Mouse (Mus musculus): ENCODE data around the gene Ascl5. TPM values are rescaled to one million over a fixed set of nuclear protein-coding genes. Genes with fewer than 3 reads are reported as not detected.
A peak's percentile ranks its signal among the peaks of the same experiment; 100 is the strongest.

Gene Ascl5
- total RNA-seq, 1 experiment, result not detected

DNA sequence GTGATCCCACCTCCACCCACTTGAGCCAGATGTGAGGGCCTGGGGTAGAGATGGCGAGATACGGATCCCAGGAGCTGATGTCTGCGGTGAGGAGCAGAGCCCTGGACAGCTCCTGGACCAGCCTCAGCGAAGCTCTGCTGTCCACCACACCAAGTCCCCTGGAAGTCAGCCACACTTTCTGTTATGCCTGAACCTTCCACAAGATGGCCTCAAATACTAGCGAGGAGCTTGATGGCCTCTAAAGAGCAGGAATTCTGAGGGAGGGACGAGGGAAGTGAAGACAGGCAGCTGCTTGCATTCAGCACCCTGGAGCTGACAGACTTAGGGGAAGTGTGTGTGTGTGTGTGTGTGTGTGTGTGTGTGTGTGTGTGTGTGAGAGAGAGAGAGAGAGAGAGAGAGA lies 861 bp downstream of the Ascl5 start:
- Histone ChIP-seq H3K27ac (ENCODE audit: insufficient read depth, low read depth, low read length, poor library complexity, severe bottlenecking) (no peak overlapping the region), H3K9me3 (ENCODE audit: control insufficient read depth, insufficient read depth, low read depth, low read length) (no peaks in the 10 kb centered on the region), H3K9ac (ENCODE audit: insufficient read depth, low read depth, low read length, poor library complexity, severe bottlenecking) (no peak overlapping the region), H3K36me3 (ENCODE audit: control insufficient read depth, insufficient read depth, low read length, poor library complexity, severe bottlenecking) (no peaks in the 10 kb centered on the region), H3K4me1 (ENCODE audit: control insufficient read depth in 2 of 2, insufficient read depth in 2 of 2, low read length in 2 of 2, poor library complexity in 1 of 2) (no peaks in the 10 kb centered on the region), H3K4me3 (ENCODE audit: insufficient read depth in 1 of 2, low read depth in 1 of 2, low read length in 2 of 2, poor library complexity in 1 of 2, severe bottlenecking in 1 of 2) (peak overlapping the region; percentile 52 to 56; a peak in 3 of 4 replicates)
- 0 out of 2 replicates have a peak, but pooled peaks have one; percentile 25 for TF ChIP-seq ZC3H11A (IDR thresholded peaks at IDR 0.05; ENCODE audit: borderline replicate concordance, low read depth, low read length)
- TF ChIP-seq MAFK (IDR thresholded peaks at IDR 0.05; ENCODE audit: insufficient read depth, low read depth, low read length), result no peak
- in situ Hi-C loops (cut with MboI; ENCODE audit: low sequenced_read_pairs in 2 of 2, unreplicated experiment in 2 of 2), result no loop called here
- DNase-seq (ENCODE audit: low read depth, low spot score), result peak; percentile 77

DNA sequence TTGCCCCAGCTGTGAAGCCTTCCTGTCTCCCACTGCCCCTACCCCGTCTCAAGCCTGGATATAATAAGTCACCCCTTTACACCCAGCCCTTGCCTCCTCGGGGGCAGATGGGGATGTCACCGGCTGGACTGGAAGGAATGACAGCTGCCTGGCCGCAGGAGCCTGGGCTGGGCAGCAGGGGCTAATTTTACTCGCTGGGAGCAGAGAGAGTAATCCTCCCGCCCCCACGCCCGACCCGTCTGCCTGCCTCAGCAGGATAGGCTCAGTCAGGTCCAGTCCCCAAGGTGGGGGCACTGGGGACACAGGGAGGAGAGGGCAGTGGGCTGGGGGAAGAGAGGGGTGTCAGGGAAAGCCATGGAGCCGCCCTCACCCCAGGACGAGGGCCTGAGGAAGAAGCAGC lies 1.9 kb downstream of the Ascl5 start, which contains the start of gene Cacna1s:
Cacna1s (plus strand) TSS at position 204 of the 400 bp plus-strand sequence.
- Histone ChIP-seq H3K9me3 (ENCODE audit: control insufficient read depth, insufficient read depth, low read depth, low read length) (no peaks in the 10 kb centered on the region), H3K27ac (ENCODE audit: insufficient read depth, low read depth, low read length, poor library complexity, severe bottlenecking) (no peak within 1 kb of the TSS), H3K4me3 (ENCODE audit: insufficient read depth in 1 of 2, low read depth in 1 of 2, low read length in 2 of 2, poor library complexity in 1 of 2, severe bottlenecking in 1 of 2) (no peak within 1 kb of the TSS), H3K9ac (ENCODE audit: insufficient read depth, low read depth, low read length, poor library complexity, severe bottlenecking) (no peak within 1 kb of the TSS), H3K4me1 (ENCODE audit: control insufficient read depth in 2 of 2, insufficient read depth in 2 of 2, low read length in 2 of 2, poor library complexity in 1 of 2) (no peaks in the 10 kb centered on the region), H3K36me3 (ENCODE audit: control insufficient read depth, insufficient read depth, low read length, poor library complexity, severe bottlenecking) (no peaks in the 10 kb centered on the region)
- in situ Hi-C loops (cut with MboI; ENCODE audit: low sequenced_read_pairs in 2 of 2, unreplicated experiment in 2 of 2), result no loop called here
- DNase-seq (ENCODE audit: low read depth, low spot score), result no peak
- TF ChIP-seq ZNF384 (IDR thresholded peaks at IDR 0.05; ENCODE audit: low read depth, low read length) (no peak), MAFK (IDR thresholded peaks at IDR 0.05; ENCODE audit: insufficient read depth, low read depth, low read length) (no peak), CHD2 (IDR thresholded peaks at IDR 0.05; ENCODE audit: low read depth, low read length) (no peak), HCFC1 (IDR thresholded peaks at IDR 0.05; ENCODE audit: borderline replicate concordance, insufficient read depth, low read length) (no peak), ZC3H11A (IDR thresholded peaks at IDR 0.05; ENCODE audit: borderline replicate concordance, low read depth, low read length) (no peak)

DNA sequence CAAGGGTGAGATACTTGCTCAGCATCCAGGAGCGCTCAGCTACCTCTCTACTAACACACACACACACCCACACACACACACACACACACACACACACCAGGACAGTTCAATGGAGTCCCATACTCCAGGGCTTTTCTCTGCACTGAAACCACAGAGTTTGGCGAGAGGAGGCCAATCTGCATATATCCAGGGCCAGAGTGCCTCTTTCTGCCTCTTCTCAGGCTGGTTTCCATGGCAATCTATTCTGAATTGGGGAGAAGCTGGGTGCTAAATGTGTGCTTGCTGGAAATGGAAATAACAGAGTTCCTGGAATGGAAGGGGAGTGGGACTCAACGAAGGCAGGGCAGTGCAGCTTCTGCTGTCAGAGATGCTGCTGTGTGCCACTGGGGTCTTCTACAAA lies 5.2 kb downstream of the Ascl5 start:
- H3K27ac ChIP-seq (ENCODE audit: insufficient read depth, low read depth, low read length, poor library complexity, severe bottlenecking), result no peak overlapping the region
- TF ChIP-seq ZC3H11A (IDR thresholded peaks at IDR 0.05; ENCODE audit: borderline replicate concordance, low read depth, low read length) (no peak), CHD2 (IDR thresholded peaks at IDR 0.05; ENCODE audit: low read depth, low read length) (no peak), ZNF384 (IDR thresholded peaks at IDR 0.05; ENCODE audit: low read depth, low read length) (no peak), MAFK (IDR thresholded peaks at IDR 0.05; ENCODE audit: insufficient read depth, low read depth, low read length) (no peak), HCFC1 (IDR thresholded peaks at IDR 0.05; ENCODE audit: borderline replicate concordance, insufficient read depth, low read length) (no peak)
- in situ Hi-C loops (cut with MboI; ENCODE audit: low sequenced_read_pairs in 2 of 2, unreplicated experiment in 2 of 2), result no loop called here

DNA sequence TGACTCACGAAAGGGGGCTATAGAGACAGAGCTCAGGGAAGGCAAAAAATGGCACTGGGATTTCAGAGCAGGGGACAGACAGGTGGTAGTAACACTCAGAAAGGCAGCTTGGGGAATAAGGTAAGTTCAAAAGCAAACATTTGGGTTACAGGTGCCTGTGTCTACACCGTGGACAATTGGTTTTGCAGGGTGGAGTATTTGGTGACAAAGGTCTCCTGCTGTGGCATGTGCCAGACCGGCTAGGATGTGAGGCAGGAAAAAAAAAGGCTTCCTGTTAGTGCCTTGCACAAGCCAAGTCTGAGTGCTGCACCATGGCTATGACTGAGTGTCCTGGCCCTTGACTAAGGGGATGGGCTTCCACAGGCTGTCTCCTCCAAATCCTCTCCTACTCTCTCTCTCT lies 8.0 kb downstream of the Ascl5 start:
- in situ Hi-C loops (cut with MboI; ENCODE audit: low sequenced_read_pairs in 2 of 2, unreplicated experiment in 2 of 2), result no loop called here
- Histone ChIP-seq H3K9ac (ENCODE audit: insufficient read depth, low read depth, low read length, poor library complexity, severe bottlenecking) (no peak overlapping the region), H3K36me3 (ENCODE audit: control insufficient read depth, insufficient read depth, low read length, poor library complexity, severe bottlenecking) (no peaks in the 10 kb centered on the region), H3K4me3 (ENCODE audit: insufficient read depth in 1 of 2, low read depth in 1 of 2, low read length in 2 of 2, poor library complexity in 1 of 2, severe bottlenecking in 1 of 2) (no peak overlapping the region), H3K4me1 (ENCODE audit: control insufficient read depth in 2 of 2, insufficient read depth in 2 of 2, low read length in 2 of 2, poor library complexity in 1 of 2) (no peaks in the 10 kb centered on the region), H3K27ac (ENCODE audit: insufficient read depth, low read depth, low read length, poor library complexity, severe bottlenecking) (no peak overlapping the region), H3K9me3 (ENCODE audit: control insufficient read depth, insufficient read depth, low read depth, low read length) (no peaks in the 10 kb centered on the region)
- no peak for DNase-seq (ENCODE audit: low read depth, low spot score)
- TF ChIP-seq ZNF384 (IDR thresholded peaks at IDR 0.05; ENCODE audit: low read depth, low read length), result no peak
- TF ChIP-seq CHD2 (IDR thresholded peaks at IDR 0.05; ENCODE audit: low read depth, low read length), result no peak
- TF ChIP-seq HCFC1 (IDR thresholded peaks at IDR 0.05; ENCODE audit: borderline replicate concordance, insufficient read depth, low read length), result no peak
- no peak for TF ChIP-seq ZC3H11A (IDR thresholded peaks at IDR 0.05; ENCODE audit: borderline replicate concordance, low read depth, low read length)
- TF ChIP-seq MAFK (IDR thresholded peaks at IDR 0.05; ENCODE audit: insufficient read depth, low read depth, low read length), result no peak

More for the DNA sequence above, 5.2 kb downstream of the Ascl5 start:
- Histone ChIP-seq H3K36me3 (ENCODE audit: control insufficient read depth, insufficient read depth, low read length, poor library complexity, severe bottlenecking) (no peaks in the 10 kb centered on the region), H3K9ac (ENCODE audit: insufficient read depth, low read depth, low read length, poor library complexity, severe bottlenecking) (no peak overlapping the region), H3K4me1 (ENCODE audit: control insufficient read depth in 2 of 2, insufficient read depth in 2 of 2, low read length in 2 of 2, poor library complexity in 1 of 2) (no peaks in the 10 kb centered on the region), H3K9me3 (ENCODE audit: control insufficient read depth, insufficient read depth, low read depth, low read length) (no peaks in the 10 kb centered on the region), H3K4me3 (ENCODE audit: insufficient read depth in 1 of 2, low read depth in 1 of 2, low read length in 2 of 2, poor library complexity in 1 of 2, severe bottlenecking in 1 of 2) (no peak overlapping the region)
- DNase-seq (ENCODE audit: low read depth, low spot score), result no peak
